Mouse (Mus musculus): ENCODE results near the gene Fam78b.

- no peak for TF ChIP-seq CTCF (IDR thresholded peaks at IDR 0.05; ENCODE audit: low read depth)
- no peak for TF ChIP-seq EP300 (IDR thresholded peaks at IDR 0.05; ENCODE audit: low read depth)
Measured at GRCm38 (mm10) chr1:167116733-167117132, 115.5 kb downstream of the Fam78b start.
